Mouse (Mus musculus) adipocyte (in vitro differentiated cells): ENCODE measurements at regions not wholly inside any gene's neighbourhood (a gene's known extent, or its start where the extent isn't known, plus 50 kb on each side); places are given as distances from the start of the nearest gene placed in this dataset.
A peak's percentile ranks its signal among the peaks of the same experiment; 100 is the strongest.

Experiments used
- DNase-seq: peaks from one replicate; pipeline ENCODE4 v3.0.0-alpha.2; 2016; ENCODE audit warnings: low spot score

DNA sequence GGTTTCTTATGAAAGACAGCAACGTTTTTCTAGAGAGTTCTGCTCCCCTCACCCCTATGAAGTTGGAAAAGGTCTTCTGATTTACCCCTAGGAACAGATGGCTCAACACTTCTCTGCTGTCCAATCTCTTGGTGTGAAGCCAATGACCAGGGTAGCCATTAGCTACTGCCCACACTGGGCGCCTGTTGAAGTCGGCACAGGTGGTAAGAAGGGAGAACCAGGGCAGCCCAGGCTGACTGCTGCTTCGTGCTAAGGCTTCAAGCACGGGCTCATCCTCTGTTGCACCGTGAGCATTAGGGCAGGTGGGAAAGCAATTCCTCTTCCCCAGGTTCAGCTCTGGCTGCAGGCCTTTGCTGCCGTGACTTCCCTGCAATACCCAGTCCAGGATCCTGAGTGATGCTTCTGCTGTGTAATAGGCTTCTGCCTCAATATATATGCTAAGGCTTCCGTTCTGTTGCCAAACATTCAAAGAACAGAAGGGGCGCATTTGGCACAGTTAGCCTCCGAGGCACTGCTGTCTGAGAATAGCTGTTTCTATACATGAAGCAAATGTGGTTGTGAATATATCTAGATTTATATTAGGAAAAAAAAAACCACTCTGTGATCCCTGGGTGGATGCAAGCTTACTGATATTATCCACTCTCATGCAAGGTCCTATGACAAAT, 76.4 kb upstream of the Atp5g3 start:
- DNase-seq: no peak

DNA sequence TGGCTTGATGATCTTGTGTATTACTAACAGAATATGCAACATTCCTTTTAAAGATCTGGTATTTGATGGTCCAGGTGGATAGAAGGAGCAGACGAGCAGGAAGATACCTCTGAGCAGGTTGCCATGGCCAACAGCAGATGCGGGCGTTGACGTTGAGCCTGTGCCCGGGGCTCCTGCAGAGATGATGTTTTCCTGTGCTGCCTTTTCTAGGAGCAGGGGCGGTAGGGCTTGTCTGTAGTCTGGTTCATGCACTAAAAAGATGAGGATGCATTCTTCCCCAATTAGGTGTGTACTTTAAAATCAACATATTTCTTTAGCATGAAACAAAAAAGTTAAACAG, 74.8 kb upstream of the Atp5g3 start:
- DNase-seq: no peak

DNA sequence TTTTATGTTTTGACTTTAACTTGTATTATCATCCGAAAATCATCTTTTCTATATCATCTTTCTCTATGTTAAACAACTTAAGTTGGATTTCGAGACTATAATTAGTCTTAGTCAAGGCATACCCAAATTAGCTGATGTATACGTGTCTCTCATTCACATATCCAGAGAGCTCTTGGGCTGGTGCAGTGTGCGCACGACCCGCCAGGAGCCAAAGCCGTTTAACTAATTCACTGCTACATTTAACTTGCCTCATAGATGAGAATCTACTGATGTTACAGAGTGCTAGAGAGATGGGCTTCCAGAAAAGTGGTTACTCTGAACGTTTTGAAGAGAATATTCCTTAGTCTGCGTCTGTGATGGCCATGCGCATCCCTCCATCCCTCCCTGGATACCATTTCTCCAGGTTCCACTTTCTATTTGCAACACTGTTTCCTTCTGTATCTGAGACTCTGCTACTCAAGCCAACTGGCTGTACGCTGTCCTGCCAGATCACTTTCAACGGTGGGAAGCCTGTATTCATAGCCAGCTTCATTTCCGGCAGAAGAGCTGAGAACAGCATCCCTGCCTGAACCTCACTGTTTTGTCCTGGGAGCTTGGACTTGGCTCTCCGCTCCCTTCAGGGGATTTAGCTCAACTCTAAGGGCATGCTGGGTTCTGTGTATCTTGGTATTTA, 74.2 kb upstream of the Atp5g3 start:
- DNase-seq: no peak

DNA sequence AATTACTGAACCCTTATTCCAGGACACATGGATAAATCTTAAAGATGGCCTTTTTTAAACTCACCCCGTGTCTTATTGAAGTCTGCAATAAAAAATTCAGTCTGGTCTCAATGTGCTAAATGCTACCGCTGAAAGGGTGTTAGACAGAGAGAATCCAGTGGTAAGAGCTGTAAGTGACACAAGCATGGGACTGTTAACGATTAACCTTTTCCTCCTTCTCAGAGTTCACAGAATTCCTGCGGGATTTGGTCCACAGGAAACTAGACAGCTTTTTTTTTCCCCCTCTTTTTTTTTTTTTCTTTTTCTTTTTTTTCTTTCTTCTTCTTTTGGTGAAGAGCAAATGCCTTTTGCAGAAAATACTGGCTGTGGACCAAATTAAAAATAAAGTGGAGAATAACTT, 72.0 kb upstream of the Atp5g3 start:
- DNase-seq: no peak

DNA sequence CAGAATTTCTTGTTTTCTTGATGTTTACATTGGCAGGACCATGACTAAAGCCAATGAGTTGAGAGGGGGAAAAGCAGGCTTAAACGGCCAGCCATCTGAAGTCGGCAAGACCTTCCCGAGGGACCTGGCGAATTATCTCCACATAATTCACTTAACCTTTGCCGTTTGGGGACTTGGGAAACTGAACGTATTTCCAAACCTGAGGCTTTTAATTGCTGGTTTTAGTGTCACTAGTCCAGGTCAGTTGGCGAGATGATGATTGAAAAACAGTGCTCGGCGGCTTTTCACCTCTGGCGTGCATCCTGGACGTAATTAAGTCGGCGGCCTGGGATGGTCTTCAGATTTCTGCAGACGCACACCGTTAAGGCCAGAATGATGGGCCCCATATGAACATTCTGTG, 66.9 kb upstream of the Atp5g3 start:
- DNase-seq: no peak

DNA sequence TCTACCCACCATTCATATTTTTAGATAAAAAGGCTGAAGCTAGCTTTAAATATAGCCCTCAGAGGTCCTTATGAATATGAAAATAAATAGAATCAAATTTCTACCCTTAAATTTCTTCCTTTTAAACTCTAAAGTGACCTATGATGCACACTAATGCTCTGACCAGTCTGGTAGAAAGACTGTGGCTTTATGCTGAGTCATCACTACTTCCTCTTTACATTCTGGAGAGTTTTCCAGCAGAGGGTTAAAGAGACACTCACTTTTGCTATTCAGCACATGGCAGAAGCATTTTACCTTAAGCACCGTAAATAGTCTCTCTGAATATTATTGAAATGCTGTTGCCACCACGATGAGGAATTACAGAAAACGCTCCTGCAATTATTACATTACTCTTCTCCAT, 62.6 kb upstream of the Atp5g3 start:
- no peak for DNase-seq

DNA sequence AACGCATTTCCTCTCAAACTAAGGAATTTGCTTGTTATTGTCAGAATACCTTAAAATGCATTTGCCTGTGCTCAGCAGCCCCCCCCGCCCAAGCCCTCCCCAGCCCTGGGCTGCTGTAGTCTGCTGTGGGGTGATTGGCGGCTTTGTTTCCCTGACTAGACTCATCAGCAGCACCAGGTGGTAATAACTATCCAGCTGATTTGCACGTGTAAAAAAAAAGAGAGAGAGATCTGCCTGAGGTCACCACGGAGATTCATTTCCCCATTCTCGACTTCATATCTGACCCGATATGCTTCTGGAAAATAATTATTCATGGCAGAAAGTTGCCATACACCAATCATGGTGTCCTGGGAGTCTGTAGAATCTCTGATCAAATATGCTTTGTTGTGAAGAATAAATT, 56.5 kb upstream of the Atp5g3 start:
- no peak for DNase-seq

DNA sequence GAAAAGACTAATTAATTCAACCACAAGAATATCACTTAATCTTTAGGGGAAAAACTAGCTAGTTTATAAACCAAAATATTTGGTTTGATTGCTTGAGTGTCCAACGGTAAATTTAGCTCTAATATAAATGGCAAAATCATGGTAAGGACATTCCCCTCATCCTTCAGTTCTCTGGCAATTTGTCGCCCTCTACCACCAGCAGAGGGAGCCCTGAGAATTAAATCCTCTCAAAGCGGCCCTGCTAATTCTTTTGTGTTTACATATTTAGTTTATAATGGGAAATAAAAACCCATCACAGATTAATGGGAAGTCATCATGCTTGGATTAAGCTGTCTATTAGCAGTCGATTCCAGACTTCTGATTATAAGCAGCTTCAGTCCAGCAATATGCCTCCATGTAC, 54.5 kb upstream of the Atp5g3 start:
- DNase-seq: peak; percentile 71
